Mouse (Mus musculus) spleen, adult 18-20 months (tissue): ENCODE measurements around the gene Srrm1.

ENCODE experiments used
- DNase-seq, 2 experiments: peaks; one replicate each; pipeline ENCODE4 v3.0.0; 2022; ENCODE audit warnings: mixed read lengths in 2 of 2

Srrm1 gene

GRCm38 (mm10) chr4:135298680-135299079 is 54.4 kb downstream of the Srrm1 start:
- no peak for DNase-seq

GRCm38 (mm10) chr4:135297931-135298546 is 55.1 kb downstream of the Srrm1 start:
- no peak for DNase-seq

- no peak for DNase-seq
These were observed 56.0 kb downstream of the Srrm1 start for GRCm38 (mm10) chr4:135297146-135297545.

- DNase-seq: no peak
These were observed 56.6 kb downstream of the Srrm1 start for GRCm38 (mm10) chr4:135296565-135296964.

GRCm38 (mm10) chr4:135293813-135294212 is 59.3 kb downstream of the Srrm1 start:
- no peak for DNase-seq

GRCm38 (mm10) chr4:135292477-135293089 is 60.5 kb downstream of the Srrm1 start:
- DNase-seq: peak; percentile 42 to 50

- DNase-seq: no peak
These were observed 61.3 kb downstream of the Srrm1 start for GRCm38 (mm10) chr4:135291841-135292240.

GRCm38 (mm10) chr4:135291199-135291598 is 61.9 kb downstream of the Srrm1 start:
- no peak for DNase-seq

- DNase-seq: no peak
These were observed 65.1 kb downstream of the Srrm1 start for GRCm38 (mm10) chr4:135287975-135288374.

GRCm38 (mm10) chr4:135286833-135287395 is 66.2 kb downstream of the Srrm1 start:
- DNase-seq: no peak

GRCm38 (mm10) chr4:135286033-135286622 is 67.0 kb downstream of the Srrm1 start:
- DNase-seq: no peak

- no peak for DNase-seq
These were observed 67.7 kb downstream of the Srrm1 start for GRCm38 (mm10) chr4:135285436-135285835.

- no peak for DNase-seq
These were observed 69.2 kb downstream of the Srrm1 start for GRCm38 (mm10) chr4:135283875-135284274.

GRCm38 (mm10) chr4:135283417-135283816 is 69.7 kb downstream of the Srrm1 start:
- no peak for DNase-seq

- DNase-seq: no peak
These were observed 70.3 kb downstream of the Srrm1 start for GRCm38 (mm10) chr4:135282651-135283290.

GRCm38 (mm10) chr4:135280016-135280415 is 73.1 kb downstream of the Srrm1 start:
- peak in 1 of 2 experiments; percentile 40 for DNase-seq

- no peak for DNase-seq
These were observed 76.3 kb downstream of the Srrm1 start for GRCm38 (mm10) chr4:135276681-135277379.

GRCm38 (mm10) chr4:135274761-135275160 is 78.4 kb downstream of the Srrm1 start:
- no peak for DNase-seq

- DNase-seq: no peak
These were observed 79.8 kb downstream of the Srrm1 start for GRCm38 (mm10) chr4:135273307-135273682.

GRCm38 (mm10) chr4:135272640-135273306 is 80.3 kb downstream of the Srrm1 start, which contains the start of gene Clic4:
Clic4 (minus strand) TSS chr4:135272814.
- DNase-seq: peak; percentile 100

GRCm38 (mm10) chr4:135271881-135272616 is 81.1 kb downstream of the Srrm1 start:
- DNase-seq: peak; percentile 28 to 40
